Mouse (Mus musculus): ENCODE data around the gene Slco2a1.

GRCm38 (mm10) chr9:103088661-103089060 lies 100.1 kb downstream of the Slco2a1 start:
- TF ChIP-seq CTCF (IDR thresholded peaks at IDR 0.05; ENCODE audit: borderline replicate concordance, insufficient read depth, low read length) (no peak), POLR2A (IDR thresholded peaks at IDR 0.05; ENCODE audit: low read depth, low read length) (no peak)
